Mouse (Mus musculus): ENCODE data around the gene Macrod2. TPM values are rescaled to one million over a fixed set of nuclear protein-coding genes. Genes with fewer than 3 reads are reported as not detected.
A peak's percentile ranks its signal among the peaks of the same experiment; 100 is the strongest.

Macrod2 gene
- polyA plus RNA-seq, 1 experiment from 2014 or later = 28.7 TPM

- no peak overlapping the region for H3K9ac ChIP-seq (replicated peaks; ENCODE audit: low read length)
- no peaks in the 10 kb centered on the region for H3K9me3 ChIP-seq (ENCODE audit: low read length)
- no peak for ATAC-seq (ENCODE audit: low FRiP score, low TSS enrichment)
- 98% methylated on average over 1 of the region's 1 CpGs for WGBS
- no peak overlapping the region for H3K4me3 ChIP-seq (ENCODE audit: low read length)
- H3K36me3 ChIP-seq (ENCODE audit: insufficient read depth, low read length) = no peaks in the 10 kb centered on the region
- no peaks in the 10 kb centered on the region for H3K4me1 ChIP-seq (ENCODE audit: insufficient read depth, low read length)
- H3K27me3 ChIP-seq (ENCODE audit: insufficient read depth, low read length) = no peaks in the 10 kb centered on the region
- no peak overlapping the region for H3K4me2 ChIP-seq (replicated peaks; ENCODE audit: low read depth, low read length)
- no peak overlapping the region for H3K27ac ChIP-seq (ENCODE audit: low read length)
Measured at GRCm38 (mm10) chr2:141472791-141473190, 1077.7 kb downstream of the Macrod2 start.

- no peak overlapping the region for H3K9ac ChIP-seq (replicated peaks; ENCODE audit: low read length)
- no peaks in the 10 kb centered on the region for H3K36me3 ChIP-seq (ENCODE audit: insufficient read depth, low read length)
- H3K4me2 ChIP-seq (replicated peaks; ENCODE audit: low read depth, low read length) = no peak overlapping the region
- H3K4me3 ChIP-seq (ENCODE audit: low read length) = no peak overlapping the region
- H3K9me3 ChIP-seq (ENCODE audit: low read length) = no peaks in the 10 kb centered on the region
- ATAC-seq (ENCODE audit: low FRiP score, low TSS enrichment) = no peak
- H3K27ac ChIP-seq (ENCODE audit: low read length) = no peak overlapping the region
- H3K4me1 ChIP-seq (ENCODE audit: insufficient read depth, low read length) = no peaks in the 10 kb centered on the region
- 58% methylated on average over 3 of the region's 3 CpGs for WGBS
- no peaks in the 10 kb centered on the region for H3K27me3 ChIP-seq (ENCODE audit: insufficient read depth, low read length)
Measured at GRCm38 (mm10) chr2:141477585-141477984, 1082.5 kb downstream of the Macrod2 start.

- Histone ChIP-seq H3K27ac (ENCODE audit: low read length) (no peak overlapping the region), H3K4me2 (replicated peaks; ENCODE audit: low read depth, low read length) (no peak overlapping the region), H3K36me3 (ENCODE audit: insufficient read depth, low read length) (no peaks in the 10 kb centered on the region), H3K9me3 (ENCODE audit: low read length) (no peaks in the 10 kb centered on the region), H3K9ac (replicated peaks; ENCODE audit: low read length) (no peak overlapping the region), H3K4me1 (ENCODE audit: insufficient read depth, low read length) (no peaks in the 10 kb centered on the region), H3K27me3 (ENCODE audit: insufficient read depth, low read length) (no peaks in the 10 kb centered on the region), H3K4me3 (ENCODE audit: low read length) (no peak overlapping the region)
- 76% methylated on average over 3 of the region's 3 CpGs for WGBS
- ATAC-seq (ENCODE audit: low FRiP score, low TSS enrichment) = no peak
Measured at GRCm38 (mm10) chr2:141490518-141490917, 1095.4 kb downstream of the Macrod2 start.

GRCm38 (mm10) chr2:141505451-141505850 is 1110.3 kb downstream of the Macrod2 start:
- Histone ChIP-seq H3K9me3 (ENCODE audit: low read length) (no peaks in the 10 kb centered on the region), H3K27me3 (ENCODE audit: insufficient read depth, low read length) (no peaks in the 10 kb centered on the region), H3K27ac (ENCODE audit: low read length) (no peak overlapping the region), H3K4me3 (ENCODE audit: low read length) (no peak overlapping the region), H3K9ac (replicated peaks; ENCODE audit: low read length) (no peak overlapping the region), H3K4me2 (replicated peaks; ENCODE audit: low read depth, low read length) (no peak overlapping the region), H3K36me3 (ENCODE audit: insufficient read depth, low read length) (no peaks in the 10 kb centered on the region), H3K4me1 (ENCODE audit: insufficient read depth, low read length) (no peaks in the 10 kb centered on the region)
- 94% methylated on average over 3 of the region's 3 CpGs for WGBS
- no peak for ATAC-seq (ENCODE audit: low FRiP score, low TSS enrichment)

GRCm38 (mm10) chr2:141507929-141508897 is 1113.1 kb downstream of the Macrod2 start:
- no peak overlapping the region for H3K4me3 ChIP-seq (ENCODE audit: low read length)
- no peaks in the 10 kb centered on the region for H3K9me3 ChIP-seq (ENCODE audit: low read length)
- 82% methylated on average over 9 of the region's 9 CpGs for WGBS
- no peaks in the 10 kb centered on the region for H3K4me1 ChIP-seq (ENCODE audit: insufficient read depth, low read length)
- no peak overlapping the region for H3K9ac ChIP-seq (replicated peaks; ENCODE audit: low read length)
- H3K4me2 ChIP-seq (replicated peaks; ENCODE audit: low read depth, low read length) = no peak overlapping the region
- no peaks in the 10 kb centered on the region for H3K36me3 ChIP-seq (ENCODE audit: insufficient read depth, low read length)
- no peaks in the 10 kb centered on the region for H3K27me3 ChIP-seq (ENCODE audit: insufficient read depth, low read length)
- ATAC-seq (ENCODE audit: low FRiP score, low TSS enrichment) = no peak
- H3K27ac ChIP-seq (ENCODE audit: low read length) = no peak overlapping the region

- Histone ChIP-seq H3K36me3 (ENCODE audit: insufficient read depth, low read length) (no peaks in the 10 kb centered on the region), H3K9ac (replicated peaks; ENCODE audit: low read length) (no peak overlapping the region), H3K27me3 (ENCODE audit: insufficient read depth, low read length) (no peaks in the 10 kb centered on the region), H3K4me1 (ENCODE audit: insufficient read depth, low read length) (no peaks in the 10 kb centered on the region), H3K4me3 (ENCODE audit: low read length) (no peak overlapping the region), H3K27ac (ENCODE audit: low read length) (no peak overlapping the region), H3K4me2 (replicated peaks; ENCODE audit: low read depth, low read length) (no peak overlapping the region), H3K9me3 (ENCODE audit: low read length) (no peaks in the 10 kb centered on the region)
- 68% methylated on average over 3 of the region's 3 CpGs for WGBS
- ATAC-seq (ENCODE audit: low FRiP score, low TSS enrichment) = no peak
Measured at GRCm38 (mm10) chr2:141514976-141515375, 1119.9 kb downstream of the Macrod2 start.

- WGBS = 55% methylated on average over 4 of the region's 4 CpGs
- Histone ChIP-seq H3K27ac (ENCODE audit: low read length) (no peak overlapping the region), H3K9ac (replicated peaks; ENCODE audit: low read length) (no peak overlapping the region), H3K4me1 (ENCODE audit: insufficient read depth, low read length) (no peaks in the 10 kb centered on the region), H3K27me3 (ENCODE audit: insufficient read depth, low read length) (no peaks in the 10 kb centered on the region), H3K9me3 (ENCODE audit: low read length) (no peaks in the 10 kb centered on the region), H3K36me3 (ENCODE audit: insufficient read depth, low read length) (no peaks in the 10 kb centered on the region), H3K4me3 (ENCODE audit: low read length) (no peak overlapping the region), H3K4me2 (replicated peaks; ENCODE audit: low read depth, low read length) (no peak overlapping the region)
- ATAC-seq (ENCODE audit: low FRiP score, low TSS enrichment) = no peak
Measured at GRCm38 (mm10) chr2:141522081-141522480, 1127.0 kb downstream of the Macrod2 start.

- Histone ChIP-seq H3K27me3 (ENCODE audit: insufficient read depth, low read length) (no peaks in the 10 kb centered on the region), H3K9ac (replicated peaks; ENCODE audit: low read length) (no peak overlapping the region), H3K4me3 (ENCODE audit: low read length) (no peak overlapping the region), H3K4me1 (ENCODE audit: insufficient read depth, low read length) (no peaks in the 10 kb centered on the region), H3K9me3 (ENCODE audit: low read length) (no peaks in the 10 kb centered on the region), H3K4me2 (replicated peaks; ENCODE audit: low read depth, low read length) (no peak overlapping the region), H3K27ac (ENCODE audit: low read length) (no peak overlapping the region), H3K36me3 (ENCODE audit: insufficient read depth, low read length) (no peaks in the 10 kb centered on the region)
- no peak for ATAC-seq (ENCODE audit: low FRiP score, low TSS enrichment)
Measured at GRCm38 (mm10) chr2:141545877-141546276, 1150.8 kb downstream of the Macrod2 start.

GRCm38 (mm10) chr2:141551701-141552100 is 1156.6 kb downstream of the Macrod2 start:
- ATAC-seq (ENCODE audit: low FRiP score, low TSS enrichment) = peak; percentile 70; the same call in 1 of the 2 replicates
- Histone ChIP-seq H3K9ac (replicated peaks; ENCODE audit: low read length) (no peak overlapping the region), H3K36me3 (ENCODE audit: insufficient read depth, low read length) (no peaks in the 10 kb centered on the region), H3K9me3 (ENCODE audit: low read length) (no peaks in the 10 kb centered on the region), H3K27ac (ENCODE audit: low read length) (no peak overlapping the region), H3K4me2 (replicated peaks; ENCODE audit: low read depth, low read length) (no peak overlapping the region), H3K4me3 (ENCODE audit: low read length) (no peak overlapping the region), H3K27me3 (ENCODE audit: insufficient read depth, low read length) (no peaks in the 10 kb centered on the region), H3K4me1 (ENCODE audit: insufficient read depth, low read length) (peaks cover 3% of the 10 kb centered on the region; the same call in 1 of the 2 replicates)
- WGBS = 81% methylated on average over 1 of the region's 1 CpGs

- Histone ChIP-seq H3K4me3 (ENCODE audit: low read length) (no peak overlapping the region), H3K4me1 (ENCODE audit: insufficient read depth, low read length) (no peaks in the 10 kb centered on the region; the same call in 1 of the 2 replicates), H3K27me3 (ENCODE audit: insufficient read depth, low read length) (no peaks in the 10 kb centered on the region), H3K27ac (ENCODE audit: low read length) (no peak overlapping the region), H3K36me3 (ENCODE audit: insufficient read depth, low read length) (no peaks in the 10 kb centered on the region), H3K4me2 (replicated peaks; ENCODE audit: low read depth, low read length) (no peak overlapping the region), H3K9ac (replicated peaks; ENCODE audit: low read length) (no peak overlapping the region), H3K9me3 (ENCODE audit: low read length) (no peaks in the 10 kb centered on the region)
- no peak for ATAC-seq (ENCODE audit: low FRiP score, low TSS enrichment)
- WGBS = 34% methylated on average over 2 of the region's 2 CpGs
Measured at GRCm38 (mm10) chr2:141556747-141557146, 1161.6 kb downstream of the Macrod2 start.

Data from kidney, embryonic 16.5 days (tissue).